Mouse (Mus musculus) left cerebral cortex, postnatal 4 days (tissue): ENCODE measurements around the gene Vmn1r104. TPM values are rescaled to one million over a fixed set of nuclear protein-coding genes. Genes with fewer than 3 reads are reported as not detected.
"Not testable (repeated sequence)": the region's sequence is repeated elsewhere in the genome, so short reads cannot be mapped to it uniquely, and the experiment has no call there.

Source experiments
- DNase-seq: peaks from one replicate; pipeline ENCODE4 v3.0.0-alpha.2; 2022
- intact Hi-C: fragments of 180-260 bp; cut with DNase I; formaldehyde crosslinking; loops from one replicate; pipeline ENCODE4 v1.15.1; 2025
- total RNA-seq, 2 experiments: library from RNA; stranded (reverse); gene quantifications; 2 replicates each; pipeline ENCODE4 v1.2.3; 2021

Gene Vmn1r104
- total RNA-seq: not detected

DNA sequence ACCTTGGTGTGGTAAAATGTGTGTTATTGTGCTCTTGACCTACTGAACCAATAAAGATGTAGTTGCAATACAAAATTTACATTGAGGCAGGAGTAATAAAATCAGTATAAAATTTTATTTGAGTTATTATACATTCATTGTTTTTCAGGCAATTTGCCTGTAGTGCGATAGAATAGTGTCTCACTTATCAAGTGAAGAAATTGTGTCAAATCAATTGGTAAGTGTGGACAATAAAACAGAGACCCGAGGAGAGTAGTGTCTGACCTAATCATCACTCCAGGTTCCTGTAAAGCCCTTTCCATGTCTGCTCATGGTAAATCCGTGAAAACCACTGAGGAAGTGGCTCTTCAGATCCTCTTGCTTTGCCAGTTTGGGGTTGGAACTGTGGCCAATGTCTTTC is at the start of gene Vmn1r104:
TSS of gene Vmn1r104 (plus strand) at position 301 of the 400 bp plus-strand sequence.
- DNase-seq, intact Hi-C loops: not testable (repeated sequence)

DNA sequence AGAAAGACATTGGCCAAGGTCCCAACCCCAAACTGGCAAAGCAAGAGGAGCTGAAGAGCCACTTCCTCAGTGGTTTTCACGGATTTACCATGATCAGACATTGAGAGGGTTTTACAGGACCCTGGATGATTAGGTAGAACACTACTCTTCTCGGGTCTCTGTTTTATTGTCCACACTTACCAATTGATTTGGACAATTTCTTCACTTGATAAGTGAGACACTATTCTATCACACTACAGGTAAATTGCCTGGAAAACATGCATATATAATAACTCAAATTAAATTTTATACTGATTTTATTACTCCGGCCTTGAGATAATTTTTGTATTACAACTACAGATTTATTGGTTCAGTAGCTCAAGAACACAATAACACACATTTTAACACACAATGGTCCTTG is 23.2 kb upstream of the Vmn1r104 start, which contains the start of gene Vmn1r103:
TSS of gene Vmn1r103 (minus strand) at position 101 of the 400 bp plus-strand sequence.
- intact Hi-C loops, DNase-seq: not testable (repeated sequence)

DNA sequence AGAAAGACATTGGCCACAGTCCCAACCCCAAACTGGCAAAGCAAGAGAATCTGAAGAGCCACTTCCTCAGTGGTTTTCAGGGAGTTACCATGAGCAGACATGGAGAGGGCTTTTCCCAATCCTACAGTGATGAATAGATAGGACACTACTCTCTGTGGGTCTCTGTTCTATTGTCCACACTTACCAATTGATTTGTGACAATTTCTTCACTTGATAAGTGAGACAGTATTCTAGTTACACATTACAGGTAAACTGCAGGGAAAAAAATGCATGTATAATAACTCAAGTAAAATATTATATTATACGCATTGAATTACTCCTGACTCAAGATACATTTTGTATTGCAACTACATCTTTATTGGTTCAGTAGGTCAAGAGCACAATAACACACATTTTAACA is 12.0 kb downstream of the Vmn1r104 start, which contains the start of gene Gm5726:
TSS of gene Gm5726 (minus strand) at position 101 of the 400 bp plus-strand sequence.
- intact Hi-C loops, DNase-seq: not testable (repeated sequence)

DNA sequence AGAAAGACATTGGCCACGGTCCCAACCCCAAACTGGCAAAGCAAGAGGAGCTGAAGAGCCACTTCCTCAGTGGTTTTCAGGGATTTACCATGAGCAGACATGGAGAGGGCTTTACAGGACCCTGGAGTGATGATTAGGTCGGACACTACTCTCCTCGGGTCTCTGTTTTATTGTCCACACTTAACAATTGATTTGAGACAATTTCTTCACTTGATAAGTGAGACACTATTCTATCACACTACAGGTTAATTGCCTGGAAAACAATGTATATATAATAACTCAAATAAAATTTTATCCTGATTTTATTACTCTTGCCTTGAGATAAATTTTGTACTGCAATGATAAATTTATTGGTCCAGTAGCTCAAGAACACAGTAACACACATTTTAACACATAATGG is 42.5 kb downstream of the Vmn1r104 start, which contains the start of gene Gm4141:
TSS of gene Gm4141 (minus strand) at position 101 of the 400 bp plus-strand sequence.
- intact Hi-C loops: not testable (repeated sequence)

More for the DNA sequence above, 42.5 kb downstream of the Vmn1r104 start, which contains the start of gene Gm4141:
- DNase-seq: not testable (repeated sequence)

Other genes with a start within 250 kb of the Vmn1r104 start
- gene Gm4133, start 199.8 kb upstream of the Vmn1r104 start, total RNA-seq: not detected
- gene Gm5728, start 158.4 kb upstream of the Vmn1r104 start, total RNA-seq: not detected
- not detected for gene Vmn1r100, start 115.9 kb upstream of the Vmn1r104 start, total RNA-seq
- gene Vmn1r101, start 91.2 kb upstream of the Vmn1r104 start, total RNA-seq: not detected
- gene Gm10670, start 58.9 kb upstream of the Vmn1r104 start, total RNA-seq: not detected
- not detected for gene Vmn1r103, start 23.3 kb upstream of the Vmn1r104 start, total RNA-seq
- gene Gm5726, start 11.9 kb downstream of the Vmn1r104 start, total RNA-seq: not detected
- gene Gm4141, start 42.4 kb downstream of the Vmn1r104 start, total RNA-seq: not detected
- not detected for gene Gm4513, start 65.2 kb downstream of the Vmn1r104 start, total RNA-seq
- not detected for gene Vmn1r107, start 135.1 kb downstream of the Vmn1r104 start, total RNA-seq
- not detected for gene Vmn1r111, start 169.4 kb downstream of the Vmn1r104 start, total RNA-seq
- not detected for gene Gm10668, start 196.8 kb downstream of the Vmn1r104 start, total RNA-seq
- gene Vmn1r112, start 237.3 kb downstream of the Vmn1r104 start, total RNA-seq: not detected